Mouse (Mus musculus) embryonic facial prominence, embryonic 13.5 days (tissue): Measurements from ENCODE around the gene Hjurp. TPM values are rescaled to one million over a fixed set of nuclear protein-coding genes. Genes with fewer than 3 reads are reported as not detected.
"Not testable (repeated sequence)": the region's sequence is repeated elsewhere in the genome, so short reads cannot be mapped to it uniquely, and the experiment has no call there.

Experiments used
- ATAC-seq: fragments of 200-750 bp; cut with Nextera tagmentation; 2 replicates; pipeline ENCODE4 v1.8.0; 2017; ENCODE audit warnings: low read depth; ENCODE audit not compliant: insufficient number of reproducible peaks, insufficient read depth, low FRiP score, low TSS enrichment
- H3K27ac ChIP-seq: fragments of 300-500 bp; sonication (generic); 2 replicates; pipeline ENCODE4 v1.5.1; 2015; ENCODE audit warnings: moderate library complexity, mild to moderate bottlenecking, inconsistent platforms
- H3K27me3 ChIP-seq: fragments of 300-500 bp; sonication (generic); 2 replicates; pipeline ENCODE4 v1.6.1; 2015; ENCODE audit warnings: mild to moderate bottlenecking, inconsistent platforms
- H3K36me3 ChIP-seq: fragments of 300-500 bp; sonication (generic); 2 replicates; pipeline ENCODE4 v1.6.1; 2015; ENCODE audit warnings: mild to moderate bottlenecking, inconsistent platforms
- H3K4me1 ChIP-seq: fragments of 300-500 bp; sonication (generic); 2 replicates; pipeline ENCODE4 v1.6.1; 2015; ENCODE audit warnings: inconsistent platforms
- H3K4me2 ChIP-seq: fragments of 300-500 bp; sonication (generic); 2 replicates; pipeline ENCODE4 v1.6.1; 2015; ENCODE audit warnings: moderate library complexity, mild to moderate bottlenecking, inconsistent platforms
- H3K4me3 ChIP-seq: fragments of 300-500 bp; sonication (generic); 2 replicates; pipeline ENCODE4 v1.5.1; 2015; ENCODE audit warnings: mild to moderate bottlenecking, inconsistent platforms
- H3K9ac ChIP-seq: fragments of 300-500 bp; sonication (generic); 2 replicates; pipeline ENCODE4 v1.6.1; 2015; ENCODE audit warnings: mild to moderate bottlenecking, inconsistent platforms
- H3K9me3 ChIP-seq: fragments of 300-500 bp; sonication (generic); 2 replicates; pipeline ENCODE4 v1.6.1; 2016; ENCODE audit warnings: inconsistent platforms
- WGBS: fragments of 180-500 bp; shearing (Covaris S2); methylation state at CpG from one replicate; pipeline ENCODE4 v1.1.7; 2015; ENCODE audit warnings: mixed read lengths; 5-methylcytosine and 5-hydroxymethylcytosine counted together
- polyA plus RNA-seq: library from polyadenylated mRNA; unstranded; fragments of >200 nt; fragmentation: Nextera tagmentation; extraction: Ambion mirVana; gene quantifications from 2 replicates; pipeline ENCODE4 v1.2.1, GENCODE M21; 2015

Hjurp gene
- polyA plus RNA-seq, 1 experiment from 2014 or later, result 198 TPM

DNA sequence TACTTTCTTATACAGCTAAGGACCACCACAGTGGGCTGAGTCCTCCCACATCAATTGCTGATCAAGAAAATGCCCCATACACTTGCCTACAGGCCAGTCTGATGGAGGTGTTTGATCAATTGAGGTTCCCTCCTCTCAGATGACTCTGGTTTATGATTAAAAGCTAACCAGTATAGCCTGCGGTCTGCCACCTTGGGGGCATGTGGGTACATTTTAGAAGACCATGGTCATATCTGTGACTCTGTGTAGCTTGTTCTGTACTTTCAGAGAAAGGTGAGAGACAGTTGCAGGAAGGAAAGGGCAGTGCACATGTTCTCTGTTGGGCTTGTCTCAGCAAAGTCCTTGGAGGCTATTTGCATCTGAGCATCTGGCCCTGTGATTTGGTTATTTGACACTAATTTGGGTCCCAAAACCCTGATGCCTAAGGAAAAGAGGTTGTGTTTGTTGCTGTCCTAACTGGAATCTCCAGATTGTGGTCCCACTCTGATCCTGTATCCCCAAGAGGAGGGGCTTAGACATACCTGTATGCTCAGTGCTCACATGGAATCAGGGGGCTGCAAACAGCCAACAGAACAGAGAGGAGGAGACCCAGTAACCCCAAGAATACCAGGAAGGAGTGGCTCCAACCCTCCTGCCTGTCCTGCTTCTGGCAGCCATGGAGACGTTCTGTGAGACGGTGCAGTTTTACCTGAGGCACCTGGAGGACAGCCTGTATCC, 44.6 kb downstream of the Hjurp start:
- Histone ChIP-seq H3K4me1 (no peaks in the 10 kb centered on the region), H3K4me3 (no peak overlapping the region), H3K36me3 (no peaks in the 10 kb centered on the region), H3K27ac (no peak overlapping the region), H3K9ac (no peak overlapping the region), H3K27me3 (no peaks in the 10 kb centered on the region), H3K4me2 (no peak overlapping the region), H3K9me3 (peaks cover 96% of the 10 kb centered on the region)
- no peak for ATAC-seq
- WGBS, result 56% methylated on average over 3 of the region's 3 CpGs

DNA sequence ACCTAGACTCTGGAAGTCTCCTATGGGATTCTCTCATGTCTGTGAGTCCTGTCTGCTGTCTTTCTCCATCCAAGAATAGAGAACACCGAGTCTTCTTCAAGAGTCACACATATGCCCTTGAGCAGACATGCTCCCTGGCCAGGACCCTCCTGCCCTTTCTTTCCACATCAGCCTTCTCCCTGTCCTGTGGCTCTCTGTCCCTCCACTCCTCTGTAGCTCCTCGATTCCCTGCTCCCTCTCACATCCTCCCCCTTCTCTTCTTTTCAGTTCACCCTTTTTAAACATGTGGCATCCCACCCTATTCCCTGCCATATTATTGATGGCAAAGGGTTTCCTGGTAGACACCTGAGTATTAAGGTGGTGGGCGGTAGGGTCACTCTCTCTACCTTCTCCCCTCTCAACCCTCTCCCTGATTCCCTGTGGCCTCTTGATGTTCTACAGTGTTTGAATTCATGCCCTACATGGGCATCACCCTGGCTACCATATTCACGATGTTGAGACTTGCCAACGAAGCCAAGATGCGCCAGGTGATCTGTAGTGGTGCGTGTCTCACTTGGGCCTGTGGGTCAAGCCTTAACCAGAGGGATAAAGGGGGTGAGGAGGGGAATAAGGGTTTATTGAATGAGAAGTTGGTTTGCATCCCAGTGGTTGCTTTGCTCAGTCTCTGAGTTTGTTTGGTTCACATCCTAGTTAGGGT, 45.5 kb downstream of the Hjurp start:
- Histone ChIP-seq H3K4me2 (no peak overlapping the region), H3K4me3 (no peak overlapping the region), H3K27me3 (no peaks in the 10 kb centered on the region), H3K9ac (no peak overlapping the region), H3K36me3 (no peaks in the 10 kb centered on the region), H3K4me1 (no peaks in the 10 kb centered on the region), H3K27ac (no peak overlapping the region), H3K9me3 (peaks cover 95% of the 10 kb centered on the region)
- no peak for ATAC-seq
- 68% methylated on average over 7 of the region's 7 CpGs for WGBS

DNA sequence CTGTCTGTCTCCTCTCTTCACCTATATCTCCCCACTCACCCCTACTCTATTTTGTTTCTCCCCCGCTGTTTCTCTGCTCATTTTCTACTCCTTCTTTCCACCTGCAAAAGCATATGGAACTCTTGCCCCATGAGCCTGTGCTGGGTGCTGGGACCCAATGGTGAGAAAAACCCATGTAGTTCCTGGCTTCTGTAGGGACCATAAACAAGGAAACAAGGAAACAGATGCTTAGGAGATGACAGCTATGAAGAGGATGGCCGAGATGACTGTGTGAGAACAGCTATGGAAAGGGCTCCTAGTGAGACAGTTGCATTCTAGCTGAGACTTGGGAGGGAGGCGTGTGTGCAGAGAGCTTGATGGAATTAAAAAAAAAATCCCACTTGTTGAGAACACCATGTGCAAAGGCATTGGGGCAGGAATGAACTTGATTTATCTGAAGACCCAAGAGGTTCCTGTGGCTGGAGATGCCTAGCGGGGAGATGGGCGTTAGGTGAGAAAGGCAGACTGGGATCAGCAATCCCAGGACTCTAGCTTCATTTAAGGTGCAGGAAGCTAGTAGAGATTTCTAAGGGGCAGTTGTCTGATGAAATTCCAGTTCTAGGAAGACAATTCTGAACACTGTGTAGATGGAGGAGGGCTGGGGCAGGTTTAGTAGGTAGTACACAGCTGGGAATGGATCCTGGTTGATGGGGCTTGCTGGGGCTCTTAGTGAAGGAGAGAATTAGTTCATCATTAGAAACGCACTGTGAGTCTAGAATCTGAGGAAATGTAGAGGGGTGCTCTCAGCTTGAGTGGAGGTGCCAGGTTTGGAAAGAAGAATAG, 46.2 kb downstream of the Hjurp start:
- WGBS, result 72% methylated on average over 6 of the region's 6 CpGs

DNA sequence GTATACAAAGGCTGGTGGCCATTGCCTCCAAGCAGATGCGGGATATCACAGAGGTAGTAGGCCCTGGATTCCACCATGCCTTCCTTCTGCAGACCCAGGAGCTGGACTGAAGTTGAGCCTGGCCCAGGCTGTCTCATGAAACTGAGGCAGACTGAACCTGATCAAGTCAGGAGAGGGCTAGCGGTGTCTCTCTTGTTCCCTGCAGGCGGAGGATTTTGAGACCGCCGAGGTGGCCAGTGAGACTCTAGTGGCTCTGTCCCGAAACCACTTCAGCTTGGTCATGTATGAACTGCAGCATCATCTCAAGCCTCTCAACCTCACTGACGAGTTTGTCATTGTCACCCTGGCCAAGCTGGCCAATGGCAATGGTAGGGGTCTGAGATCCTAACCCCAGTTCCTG, 47.0 kb downstream of the Hjurp start:
- no peak overlapping the region for H3K4me2 ChIP-seq
- no peak for ATAC-seq
- H3K36me3 ChIP-seq, result no peaks in the 10 kb centered on the region
- H3K27me3 ChIP-seq, result no peaks in the 10 kb centered on the region
- H3K4me3 ChIP-seq, result no peak overlapping the region
- H3K9me3 ChIP-seq, result peaks cover 98% of the 10 kb centered on the region
- H3K9ac ChIP-seq, result no peak overlapping the region
- 71% methylated on average over 7 of the region's 7 CpGs for WGBS
- no peak overlapping the region for H3K27ac ChIP-seq
- H3K4me1 ChIP-seq, result no peaks in the 10 kb centered on the region

More for the DNA sequence above, 46.2 kb downstream of the Hjurp start:
- no peak overlapping the region for H3K4me3 ChIP-seq
- H3K4me2 ChIP-seq, result no peak overlapping the region
- no peak overlapping the region for H3K27ac ChIP-seq
- peaks cover 98% of the 10 kb centered on the region for H3K9me3 ChIP-seq
- no peaks in the 10 kb centered on the region for H3K4me1 ChIP-seq
- ATAC-seq, result no peak
- H3K36me3 ChIP-seq, result no peaks in the 10 kb centered on the region
- no peaks in the 10 kb centered on the region for H3K27me3 ChIP-seq
- H3K9ac ChIP-seq, result no peak overlapping the region

DNA sequence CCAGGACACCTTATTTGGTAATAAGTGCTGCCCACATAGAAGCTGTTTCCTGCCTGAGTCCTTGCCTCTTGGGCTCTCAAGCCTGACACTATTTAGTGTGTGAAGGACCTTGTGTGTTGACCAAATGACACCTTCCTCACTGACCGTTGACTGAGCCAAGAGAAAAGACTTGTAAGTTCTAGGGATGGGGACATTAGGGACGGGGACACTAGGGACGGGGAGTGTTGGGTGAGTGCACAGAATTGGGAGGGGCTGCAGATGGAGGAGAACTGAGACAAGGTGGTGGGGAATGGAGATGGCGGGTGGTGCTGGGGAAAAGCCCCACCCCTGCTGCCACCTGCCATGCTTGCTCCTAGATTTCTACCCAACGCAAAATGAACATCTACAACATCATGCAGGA, 47.4 kb downstream of the Hjurp start:
- H3K27me3 ChIP-seq, result no peaks in the 10 kb centered on the region
- no peak overlapping the region for H3K4me3 ChIP-seq
- 83% methylated on average over 5 of the region's 5 CpGs for WGBS
- ATAC-seq, result no peak
- no peaks in the 10 kb centered on the region for H3K36me3 ChIP-seq
- no peaks in the 10 kb centered on the region for H3K4me1 ChIP-seq
- H3K9ac ChIP-seq, result no peak overlapping the region
- no peak overlapping the region for H3K4me2 ChIP-seq
- H3K27ac ChIP-seq, result no peak overlapping the region
- H3K9me3 ChIP-seq, result peaks cover 96% of the 10 kb centered on the region

- Histone ChIP-seq H3K27me3 (no peaks in the 10 kb centered on the region), H3K4me2 (no peak overlapping the region), H3K4me3 (no peak overlapping the region), H3K9ac (no peak overlapping the region), H3K4me1 (no peaks in the 10 kb centered on the region), H3K27ac (no peak overlapping the region), H3K36me3 (no peaks in the 10 kb centered on the region), H3K9me3 (peaks cover 91% of the 10 kb centered on the region)
- no peak for ATAC-seq
- WGBS, result 73% methylated on average over 3 of the region's 3 CpGs
These were observed 47.9 kb downstream of the Hjurp start for GRCm38 (mm10) chr1:88229566-88229965.

GRCm38 (mm10) chr1:88228121-88228520, 49.3 kb downstream of the Hjurp start:
- H3K27ac ChIP-seq, result no peak overlapping the region
- H3K4me3 ChIP-seq, result no peak overlapping the region
- no peak overlapping the region for H3K4me2 ChIP-seq
- no peaks in the 10 kb centered on the region for H3K4me1 ChIP-seq
- WGBS, result 67% methylated on average over 7 of the region's 7 CpGs
- H3K9ac ChIP-seq, result no peak overlapping the region
- peaks cover 77% of the 10 kb centered on the region for H3K9me3 ChIP-seq
- no peaks in the 10 kb centered on the region for H3K36me3 ChIP-seq
- peak; percentile 1; the same call in 1 of the 2 replicates for ATAC-seq
- no peaks in the 10 kb centered on the region for H3K27me3 ChIP-seq

DNA sequence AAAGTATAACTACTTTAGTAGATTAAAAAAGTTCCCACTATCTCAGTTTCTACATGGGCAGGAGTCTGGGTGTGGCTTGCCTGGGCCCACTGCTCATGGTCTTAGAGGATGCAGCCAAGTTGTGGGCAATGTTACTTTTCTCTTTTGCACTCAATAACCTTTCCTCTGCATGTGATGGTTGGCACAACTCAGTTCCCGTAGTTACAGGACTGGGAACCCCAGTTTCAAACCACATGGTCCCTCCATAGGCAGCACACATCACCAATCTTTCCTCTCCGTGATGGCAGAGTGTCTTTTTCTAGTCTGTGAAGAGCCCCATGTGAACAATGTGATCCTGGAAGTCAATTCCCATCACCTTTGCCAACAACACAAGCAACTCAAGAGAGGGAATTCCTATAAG, 50.0 kb downstream of the Hjurp start:
- H3K9me3 ChIP-seq, result peaks cover 71% of the 10 kb centered on the region
- H3K4me3 ChIP-seq, result no peak overlapping the region
- H3K9ac ChIP-seq, result no peak overlapping the region
- H3K27me3 ChIP-seq, result no peaks in the 10 kb centered on the region
- H3K4me2 ChIP-seq, result no peak overlapping the region
- H3K27ac ChIP-seq, result no peak overlapping the region
- H3K36me3 ChIP-seq, result no peaks in the 10 kb centered on the region
- H3K4me1 ChIP-seq, result no peaks in the 10 kb centered on the region
- no peak for ATAC-seq
- WGBS, result 57% methylated on average over 2 of the region's 2 CpGs

GRCm38 (mm10) chr1:88226670-88227379, 50.6 kb downstream of the Hjurp start, which contains the start of gene Mroh2a:
TSS of gene Mroh2a (plus strand) at chr1:88226986.
- H3K36me3 ChIP-seq, result no peaks in the 10 kb centered on the region
- no peak within 1 kb of the TSS for H3K27ac ChIP-seq
- no peaks in the 10 kb centered on the region for H3K27me3 ChIP-seq
- H3K9ac ChIP-seq, result no peak within 1 kb of the TSS
- no peaks in the 10 kb centered on the region for H3K4me1 ChIP-seq
- H3K4me2 ChIP-seq, result no peak within 1 kb of the TSS
- whole genome bisulfite sequencing, result 50% methylated on average over 5 of the region's 5 CpGs
- H3K9me3 ChIP-seq, result peaks cover 65% of the 10 kb centered on the region
- H3K4me3 ChIP-seq, result no peak within 1 kb of the TSS
- ATAC-seq, result no peak; the same call in 1 of the 2 replicates

- peaks cover 55% of the 10 kb centered on the region for H3K9me3 ChIP-seq
These were observed 51.7 kb downstream of the Hjurp start for GRCm38 (mm10) chr1:88225741-88226140.

DNA sequence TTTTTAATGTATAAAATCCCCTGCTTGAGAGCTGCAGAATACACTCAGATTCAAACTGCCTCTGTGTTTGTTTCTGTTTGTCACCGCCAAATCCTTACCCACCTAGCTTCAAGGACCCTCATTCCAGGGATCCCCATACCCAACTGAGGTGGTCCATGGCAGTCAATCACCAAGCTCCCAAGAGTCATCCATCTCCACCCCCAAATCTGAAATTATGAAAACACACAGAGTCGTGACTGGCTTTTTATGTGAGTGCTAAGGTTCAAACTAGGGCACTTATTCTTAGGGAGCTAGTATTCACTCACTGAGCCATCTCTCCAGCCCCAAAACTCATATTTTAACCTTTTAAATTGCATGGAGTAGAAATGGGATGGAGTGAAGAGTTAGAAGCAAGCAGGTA, 52.1 kb downstream of the Hjurp start:
- H3K36me3 ChIP-seq, H3K4me1 ChIP-seq, ATAC-seq, H3K27me3 ChIP-seq, H3K27ac ChIP-seq, H3K4me3 ChIP-seq, H3K9ac ChIP-seq, H3K4me2 ChIP-seq: not testable (repeated sequence)
- 34% methylated on average over 2 of the region's 2 CpGs for WGBS
- peaks cover 50% of the 10 kb centered on the region for H3K9me3 ChIP-seq

More at GRCm38 (mm10) chr1:88225741-88226140, 51.7 kb downstream of the Hjurp start:
- no peak for ATAC-seq
- H3K4me1 ChIP-seq, result no peaks in the 10 kb centered on the region
- no peak overlapping the region for H3K27ac ChIP-seq
- H3K4me3 ChIP-seq, result no peak overlapping the region
- H3K9ac ChIP-seq, result no peak overlapping the region
- no peaks in the 10 kb centered on the region for H3K27me3 ChIP-seq
- no peak overlapping the region for H3K4me2 ChIP-seq
- no peaks in the 10 kb centered on the region for H3K36me3 ChIP-seq
